Mouse (Mus musculus): ENCODE measurements at regions not wholly inside any gene's neighbourhood (a gene's known extent, or its start where the extent isn't known, plus 50 kb on each side); places are given as distances from the start of the nearest gene placed in this dataset.

- DNase-seq (ENCODE audit: low spot score in 2 of 2) = no peak
Measured at GRCm38 (mm10) chr13:119267608-119268300, 160.6 kb upstream of the Paip1 start.

- no peak for DNase-seq (ENCODE audit: low spot score in 2 of 2)
Measured at GRCm38 (mm10) chr13:119268301-119268675, 160.1 kb upstream of the Paip1 start.

GRCm38 (mm10) chr13:119275500-119275899 lies 152.9 kb upstream of the Paip1 start:
- no peak for DNase-seq (ENCODE audit: low spot score in 2 of 2)

- DNase-seq (ENCODE audit: low spot score in 2 of 2) = no peak
Measured at GRCm38 (mm10) chr13:119277308-119277948, 151.0 kb upstream of the Paip1 start.

- DNase-seq (ENCODE audit: low spot score in 2 of 2) = no peak
Measured at GRCm38 (mm10) chr13:119279449-119279848, 149.0 kb upstream of the Paip1 start.

- no peak for DNase-seq (ENCODE audit: low spot score in 2 of 2)
Measured at GRCm38 (mm10) chr13:119280622-119281021, 147.8 kb upstream of the Paip1 start.

- peak; percentile 30 to 72 for DNase-seq (ENCODE audit: low spot score in 2 of 2)
Measured at GRCm38 (mm10) chr13:119283448-119283847, 145.0 kb upstream of the Paip1 start.

- DNase-seq (ENCODE audit: low spot score in 2 of 2) = no peak
Measured at GRCm38 (mm10) chr13:119309238-119309637, 119.2 kb upstream of the Paip1 start.

- DNase-seq (ENCODE audit: low spot score in 2 of 2) = no peak
Measured at GRCm38 (mm10) chr13:119310013-119310412, 118.4 kb upstream of the Paip1 start.

- DNase-seq (ENCODE audit: low spot score in 2 of 2) = no peak
Measured at GRCm38 (mm10) chr13:119314356-119314755, 114.0 kb upstream of the Paip1 start.

- no peak for DNase-seq (ENCODE audit: low spot score in 2 of 2)
Measured at GRCm38 (mm10) chr13:119318358-119318757, 110.0 kb upstream of the Paip1 start.

GRCm38 (mm10) chr13:119325510-119325909 lies 102.9 kb upstream of the Paip1 start:
- no peak for DNase-seq (ENCODE audit: low spot score in 2 of 2)

- DNase-seq (ENCODE audit: low spot score in 2 of 2) = no peak
Measured at GRCm38 (mm10) chr13:119326877-119327625, 101.3 kb upstream of the Paip1 start.

- no peak for DNase-seq (ENCODE audit: low spot score in 2 of 2)
Measured at GRCm38 (mm10) chr13:119328731-119329130, 99.7 kb upstream of the Paip1 start.

GRCm38 (mm10) chr13:119331815-119332214 lies 96.6 kb upstream of the Paip1 start:
- DNase-seq (ENCODE audit: low spot score in 2 of 2) = no peak

GRCm38 (mm10) chr13:119333915-119334314 lies 94.5 kb upstream of the Paip1 start:
- no peak for DNase-seq (ENCODE audit: low spot score in 2 of 2)

- DNase-seq (ENCODE audit: low spot score in 2 of 2) = no peak
Measured at GRCm38 (mm10) chr13:119337861-119338260, 90.5 kb upstream of the Paip1 start.

- no peak for DNase-seq (ENCODE audit: low spot score in 2 of 2)
Measured at GRCm38 (mm10) chr13:119339016-119339415, 89.4 kb upstream of the Paip1 start.

GRCm38 (mm10) chr13:119339762-119340161 lies 88.6 kb upstream of the Paip1 start:
- no peak for DNase-seq (ENCODE audit: low spot score in 2 of 2)

- DNase-seq (ENCODE audit: low spot score in 2 of 2) = peak; percentile 34 to 71
Measured at GRCm38 (mm10) chr13:119341833-119342232, 86.6 kb upstream of the Paip1 start.

- DNase-seq (ENCODE audit: low spot score in 2 of 2) = no peak
Measured at GRCm38 (mm10) chr13:119342761-119343160, 85.6 kb upstream of the Paip1 start.

GRCm38 (mm10) chr13:119347988-119348387 lies 80.4 kb upstream of the Paip1 start:
- no peak for DNase-seq (ENCODE audit: low spot score in 2 of 2)

- DNase-seq (ENCODE audit: low spot score in 2 of 2) = no peak
Measured at GRCm38 (mm10) chr13:119351346-119351745, 77.1 kb upstream of the Paip1 start.

Measured in spleen, postnatal 4 days (tissue).